Mouse (Mus musculus): ENCODE measurements around the gene Akap8l. TPM values are rescaled to one million over a fixed set of nuclear protein-coding genes. Genes with fewer than 3 reads are reported as not detected.
A peak's percentile ranks its signal among the peaks of the same experiment; 100 is the strongest.

The Akap8l gene
- total and polyA plus RNA-seq, 2 experiments from 2014 or later = 69.9 to 117 TPM

DNA sequence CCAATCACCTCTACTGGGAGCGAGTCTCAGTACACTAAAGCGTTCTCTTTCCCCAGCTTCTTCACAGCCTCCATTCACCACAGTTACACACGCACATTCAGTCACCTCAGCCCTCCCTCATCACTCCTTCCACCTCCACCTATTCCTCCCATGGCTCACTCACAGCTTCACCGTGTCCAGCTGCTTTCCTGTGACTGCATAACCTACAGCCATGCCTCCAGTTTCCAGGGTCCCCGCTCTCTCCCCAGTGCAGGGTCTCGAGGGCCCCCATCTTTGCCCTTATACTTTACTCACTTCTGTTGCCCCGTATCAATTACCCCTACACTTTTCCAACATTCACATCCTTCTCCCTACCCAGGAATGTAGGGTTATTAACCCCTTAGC lies 37.6 kb upstream of the Akap8l start:
- ATAC-seq (ENCODE audit: low FRiP score) (no peak), DNase-seq (ENCODE audit: low spot score) (no peak)
- H3K4me2 ChIP-seq (ENCODE audit: low read depth, low read length, poor library complexity, severe bottlenecking) = peak overlapping the region; percentile 95
- H3K27me3 ChIP-seq (ENCODE audit: insufficient read depth, low read length) = peaks cover 22% of the 10 kb centered on the region
- H3K4me3 ChIP-seq (ENCODE audit: low read depth, low read length) = peak overlapping the region; percentile 86
- peaks cover 22% of the 10 kb centered on the region for H3K36me3 ChIP-seq (ENCODE audit: insufficient read depth, low read length)
- H3K9me3 ChIP-seq (ENCODE audit: low read length) = no peaks in the 10 kb centered on the region
- no peak for TF ChIP-seq CTCF (IDR thresholded peaks at IDR 0.05)
- H3K4me1 ChIP-seq (ENCODE audit: insufficient read depth, low read length) = 0 out of 2 replicates have a peak, but pooled peaks cover 2% of the 10 kb centered on the region
- H3K9ac ChIP-seq (replicated peaks; ENCODE audit: low read length, poor library complexity, severe bottlenecking) = peak overlapping the region; percentile 93
- 0 out of 2 replicates have a peak overlapping the region, but pooled peaks have one; percentile 77 for H3K27ac ChIP-seq (ENCODE audit: low read depth, low read length)
- WGBS = 33% methylated on average over 7 of the region's 7 CpGs

DNA sequence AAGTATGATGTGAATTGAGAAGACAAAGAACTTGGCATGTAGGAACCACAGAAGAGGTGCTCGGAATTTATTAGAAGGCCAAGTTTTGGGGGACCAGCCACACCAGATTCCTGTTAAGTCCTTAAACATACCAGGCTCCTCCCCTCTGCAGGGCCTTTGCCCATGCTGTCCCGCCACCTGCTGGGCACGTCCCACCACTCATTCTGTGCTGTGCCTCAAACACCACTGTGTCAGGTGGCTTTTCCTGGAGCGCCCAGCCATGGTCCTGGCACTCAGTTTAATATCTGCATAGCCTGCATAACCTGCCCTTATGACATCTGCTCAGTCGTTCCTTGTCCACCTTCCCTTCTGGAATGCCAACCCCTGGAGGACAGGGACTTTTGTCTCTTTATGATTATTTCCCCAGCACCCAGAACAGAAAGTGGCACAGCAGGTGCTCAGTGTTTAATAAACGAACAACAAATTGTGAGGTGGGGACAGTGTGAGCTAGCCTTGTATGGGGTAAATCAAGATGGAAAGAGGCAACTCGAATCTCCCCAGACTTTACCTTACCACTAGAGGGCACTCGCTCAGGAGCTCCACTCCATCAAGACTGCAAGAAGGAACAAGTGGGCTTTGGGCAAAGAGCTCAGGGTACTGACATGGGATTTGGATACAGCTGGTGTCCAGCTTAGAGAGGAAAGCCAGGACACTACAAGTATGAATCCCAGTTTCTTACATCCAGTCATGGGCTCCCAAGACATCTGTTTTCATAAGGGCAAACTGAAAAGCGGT lies 36.4 kb upstream of the Akap8l start:
- Histone ChIP-seq H3K9me3 (ENCODE audit: low read length) (no peaks in the 10 kb centered on the region), H3K9ac (replicated peaks; ENCODE audit: low read length, poor library complexity, severe bottlenecking) (no peak overlapping the region), H3K4me3 (ENCODE audit: low read depth, low read length) (no peak overlapping the region), H3K36me3 (ENCODE audit: insufficient read depth, low read length) (peaks cover 32% of the 10 kb centered on the region), H3K4me2 (ENCODE audit: low read depth, low read length, poor library complexity, severe bottlenecking) (no peak overlapping the region), H3K27me3 (ENCODE audit: insufficient read depth, low read length) (peaks cover 12% of the 10 kb centered on the region), H3K27ac (ENCODE audit: low read depth, low read length) (no peak overlapping the region), H3K4me1 (ENCODE audit: insufficient read depth, low read length) (no peaks in the 10 kb centered on the region)
- peak; percentile 64 for TF ChIP-seq CTCF (IDR thresholded peaks at IDR 0.05)
- no peak for DNase-seq (ENCODE audit: low spot score)
- 76% methylated on average over 9 of the region's 9 CpGs for WGBS
- ATAC-seq (ENCODE audit: low FRiP score) = no peak

DNA sequence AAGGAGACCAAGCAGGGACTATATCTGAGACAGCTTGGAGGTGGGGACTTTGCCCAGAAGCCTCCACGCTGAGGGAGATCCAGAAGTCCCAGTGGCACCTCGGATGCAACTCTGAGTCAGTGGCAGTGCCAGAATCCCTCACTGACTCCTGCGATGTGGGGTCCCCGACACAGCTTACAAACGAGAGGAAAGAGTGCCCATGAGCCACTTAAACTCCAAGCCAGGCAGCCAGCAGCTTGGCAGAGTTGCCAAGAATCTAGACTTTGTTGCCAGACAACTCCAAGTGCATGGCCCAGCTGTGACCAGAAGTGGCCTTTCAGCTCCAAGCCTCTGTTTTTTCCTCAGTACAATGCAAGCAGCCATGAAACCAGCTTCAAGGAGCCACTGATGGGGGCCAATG lies 33.3 kb upstream of the Akap8l start:
- no peaks in the 10 kb centered on the region for H3K27me3 ChIP-seq (ENCODE audit: insufficient read depth, low read length)
- no peak for TF ChIP-seq CTCF (IDR thresholded peaks at IDR 0.05)
- no peaks in the 10 kb centered on the region for H3K4me1 ChIP-seq (ENCODE audit: insufficient read depth, low read length)
- no peaks in the 10 kb centered on the region for H3K9me3 ChIP-seq (ENCODE audit: low read length)
- ATAC-seq (ENCODE audit: low FRiP score) (no peak), DNase-seq (ENCODE audit: low spot score) (peak; percentile 65)
- peaks cover 43% of the 10 kb centered on the region for H3K36me3 ChIP-seq (ENCODE audit: insufficient read depth, low read length)
- no peak overlapping the region for H3K4me2 ChIP-seq (ENCODE audit: low read depth, low read length, poor library complexity, severe bottlenecking)
- WGBS = 76% methylated on average over 5 of the region's 5 CpGs
- no peak overlapping the region for H3K4me3 ChIP-seq (ENCODE audit: low read depth, low read length)
- H3K27ac ChIP-seq (ENCODE audit: low read depth, low read length) = no peak overlapping the region
- H3K9ac ChIP-seq (replicated peaks; ENCODE audit: low read length, poor library complexity, severe bottlenecking) = no peak overlapping the region

DNA sequence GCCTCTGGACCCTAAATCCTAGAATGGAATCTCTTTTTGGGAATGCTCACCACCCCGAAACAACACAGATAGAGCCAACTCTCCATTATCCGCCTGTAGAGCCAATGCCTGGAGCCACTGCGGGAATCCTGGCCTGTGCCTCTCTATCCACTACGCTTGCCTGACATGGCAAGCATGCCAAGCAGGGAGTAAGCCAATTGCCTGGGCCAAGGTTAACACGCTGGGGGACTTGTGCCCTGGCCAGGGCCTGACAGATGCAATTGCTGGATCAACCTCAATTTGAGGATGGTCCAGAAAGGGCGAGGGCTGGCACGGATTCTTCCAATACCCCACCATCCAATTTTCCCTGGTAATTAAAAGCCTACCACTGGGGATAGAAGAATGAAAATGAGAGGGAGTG lies 32.2 kb upstream of the Akap8l start:
- DNase-seq (ENCODE audit: low spot score) (peak; percentile 87), ATAC-seq (ENCODE audit: low FRiP score) (peak; percentile 47)
- Histone ChIP-seq H3K9me3 (ENCODE audit: low read length) (no peaks in the 10 kb centered on the region), H3K4me1 (ENCODE audit: insufficient read depth, low read length) (no peaks in the 10 kb centered on the region), H3K4me3 (ENCODE audit: low read depth, low read length) (no peak overlapping the region), H3K27ac (ENCODE audit: low read depth, low read length) (no peak overlapping the region), H3K36me3 (ENCODE audit: insufficient read depth, low read length) (peaks cover 53% of the 10 kb centered on the region), H3K9ac (replicated peaks; ENCODE audit: low read length, poor library complexity, severe bottlenecking) (no peak overlapping the region), H3K27me3 (ENCODE audit: insufficient read depth, low read length) (no peaks in the 10 kb centered on the region), H3K4me2 (ENCODE audit: low read depth, low read length, poor library complexity, severe bottlenecking) (no peak overlapping the region)
- TF ChIP-seq CTCF (IDR thresholded peaks at IDR 0.05) = no peak
- 88% methylated on average over 7 of the region's 7 CpGs for WGBS

DNA sequence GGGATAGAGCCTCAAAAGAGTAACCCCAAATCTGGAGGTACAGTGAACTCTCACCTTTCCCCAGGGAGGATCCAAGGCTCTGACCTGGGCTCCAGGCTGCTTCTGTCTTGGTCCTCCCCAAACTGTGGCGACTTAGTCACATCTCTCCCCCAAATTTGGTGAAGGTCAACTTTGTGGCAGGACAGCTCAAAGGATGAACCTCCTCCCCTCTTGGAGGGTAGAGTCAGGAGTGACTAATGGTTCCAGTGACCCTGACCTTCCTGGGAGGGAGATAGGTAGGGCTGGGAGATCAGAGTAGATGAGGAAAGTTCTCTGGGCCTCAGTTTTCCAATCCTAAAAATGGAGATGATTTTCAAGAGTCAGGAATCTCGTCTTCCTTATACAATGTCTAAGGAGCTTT lies 28.4 kb upstream of the Akap8l start:
- no peaks in the 10 kb centered on the region for H3K9me3 ChIP-seq (ENCODE audit: low read length)
- 83% methylated on average over 2 of the region's 2 CpGs for WGBS
- peaks cover 50% of the 10 kb centered on the region for H3K36me3 ChIP-seq (ENCODE audit: insufficient read depth, low read length)
- H3K4me1 ChIP-seq (ENCODE audit: insufficient read depth, low read length) = no peaks in the 10 kb centered on the region
- ATAC-seq (ENCODE audit: low FRiP score) = no peak
- H3K27ac ChIP-seq (ENCODE audit: low read depth, low read length) = no peak overlapping the region
- no peaks in the 10 kb centered on the region for H3K27me3 ChIP-seq (ENCODE audit: insufficient read depth, low read length)
- DNase-seq (ENCODE audit: low spot score) = no peak
- H3K4me2 ChIP-seq (ENCODE audit: low read depth, low read length, poor library complexity, severe bottlenecking) = no peak overlapping the region
- H3K4me3 ChIP-seq (ENCODE audit: low read depth, low read length) = no peak overlapping the region
- TF ChIP-seq CTCF (IDR thresholded peaks at IDR 0.05) = no peak
- H3K9ac ChIP-seq (replicated peaks; ENCODE audit: low read length, poor library complexity, severe bottlenecking) = no peak overlapping the region

DNA sequence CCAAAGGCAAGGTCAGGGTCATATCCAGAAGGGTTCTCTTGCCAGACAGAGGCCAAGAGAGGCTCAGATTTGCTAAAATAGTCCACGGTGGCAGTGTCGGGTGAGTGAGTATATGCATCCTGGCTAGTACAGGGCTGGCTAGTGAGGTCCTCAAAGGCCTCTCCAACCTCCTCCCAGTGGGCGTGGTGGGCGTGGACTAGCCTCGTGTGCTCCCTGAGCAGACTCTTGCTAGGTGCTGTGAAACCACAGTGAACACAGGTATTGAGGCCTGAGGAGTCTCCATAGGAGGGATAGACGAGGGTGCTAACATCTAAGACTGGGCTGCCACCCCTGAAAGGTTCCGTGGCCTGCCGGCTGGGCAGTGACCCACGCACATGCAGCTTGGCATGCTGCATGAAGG lies 26.7 kb upstream of the Akap8l start:
- no peaks in the 10 kb centered on the region for H3K27me3 ChIP-seq (ENCODE audit: insufficient read depth, low read length)
- H3K4me1 ChIP-seq (ENCODE audit: insufficient read depth, low read length) = no peaks in the 10 kb centered on the region
- ATAC-seq (ENCODE audit: low FRiP score) (no peak), DNase-seq (ENCODE audit: low spot score) (no peak)
- 87% methylated on average over 9 of the region's 9 CpGs for WGBS
- no peak overlapping the region for H3K27ac ChIP-seq (ENCODE audit: low read depth, low read length)
- no peak overlapping the region for H3K4me2 ChIP-seq (ENCODE audit: low read depth, low read length, poor library complexity, severe bottlenecking)
- H3K9me3 ChIP-seq (ENCODE audit: low read length) = no peaks in the 10 kb centered on the region
- no peak for TF ChIP-seq CTCF (IDR thresholded peaks at IDR 0.05)
- peaks cover 36% of the 10 kb centered on the region for H3K36me3 ChIP-seq (ENCODE audit: insufficient read depth, low read length)
- no peak overlapping the region for H3K9ac ChIP-seq (replicated peaks; ENCODE audit: low read length, poor library complexity, severe bottlenecking)
- H3K4me3 ChIP-seq (ENCODE audit: low read depth, low read length) = no peak overlapping the region

Measured in midbrain, postnatal 0 days (tissue).